Mouse (Mus musculus): ENCODE measurements around the gene Carmil3.

GRCm38 (mm10) chr14:55509540-55509939 is 19.1 kb downstream of the Carmil3 start:
- TF ChIP-seq USF1 (IDR thresholded peaks at IDR 0.05; ENCODE audit: low read depth, low read length) (no peak), CTCF (conservative IDR thresholded peaks at IDR 0.05 in 1 of 2, IDR thresholded peaks at IDR 0.05 in 1 of 2; ENCODE audit: low read depth in 2 of 2, low read length in 2 of 2) (no peak)

Data from CH12.LX (cell line).